Mouse (Mus musculus) limb, embryonic 14.5 days (tissue): ENCODE results near the gene Pidd1. TPM values are rescaled to one million over a fixed set of nuclear protein-coding genes. Genes with fewer than 3 reads are reported as not detected.
"Not testable (repeated sequence)": the region's sequence is repeated elsewhere in the genome, so short reads cannot be mapped to it uniquely, and the experiment has no call there.

Experiments
- ATAC-seq: fragments of 200-750 bp; cut with Nextera tagmentation; 2 replicates; pipeline ENCODE4 v1.8.0; 2017; ENCODE audit warnings: low read depth, moderate number of reproducible peaks, moderate TSS enrichment; ENCODE audit not compliant: low FRiP score
- DNase-seq: peaks from one replicate; pipeline ENCODE4 v3.0.0-alpha.2; 2015; ENCODE audit warnings: low spot score
- H3K27ac ChIP-seq: fragments of 300-500 bp; sonication (generic); replicated peaks from 2 replicates; pipeline ENCODE4 v1.5.1; 2014; ENCODE audit warnings: low read depth, mild to moderate bottlenecking, low read length, moderate library complexity, mixed read lengths
- H3K27me3 ChIP-seq: fragments of 300-500 bp; sonication (generic); 2 replicates; pipeline ENCODE4 v1.6.1; 2014; ENCODE audit warnings: low read length, mixed read lengths; ENCODE audit not compliant: control insufficient read depth, insufficient read depth
- H3K36me3 ChIP-seq: fragments of 300-500 bp; sonication (generic); 2 replicates; pipeline ENCODE4 v1.6.1; 2014; ENCODE audit warnings: mild to moderate bottlenecking, low read length, moderate library complexity, mixed read lengths; ENCODE audit not compliant: control insufficient read depth, insufficient read depth
- H3K4me1 ChIP-seq: fragments of 300-500 bp; sonication (generic); 2 replicates; pipeline ENCODE4 v1.6.1; 2014; ENCODE audit warnings: antibody characterized with exemption, low read length, mixed read lengths; ENCODE audit not compliant: control insufficient read depth, insufficient read depth
- H3K4me2 ChIP-seq: fragments of 300-500 bp; sonication (generic); replicated peaks from 2 replicates; pipeline ENCODE4 v1.6.1; 2014; ENCODE audit warnings: low read depth, mild to moderate bottlenecking, low read length, moderate library complexity; ENCODE audit not compliant: severe bottlenecking
- H3K4me3 ChIP-seq: fragments of 300-500 bp; sonication (generic); replicated peaks from 2 replicates; pipeline ENCODE4 v1.5.1; 2014; ENCODE audit warnings: low read length
- H3K9ac ChIP-seq: fragments of 300-500 bp; sonication (generic); 2 replicates; pipeline ENCODE4 v1.6.1; 2014; ENCODE audit warnings: mild to moderate bottlenecking, low read depth, low read length, moderate library complexity; ENCODE audit not compliant: severe bottlenecking
- H3K9me3 ChIP-seq: fragments of 300-500 bp; sonication (generic); 2 replicates; pipeline ENCODE4 v1.6.1; 2016; ENCODE audit warnings: low read length; ENCODE audit not compliant: control insufficient read depth
- POLR2A ChIP-seq: fragments of 200-500 bp; IDR thresholded peaks from 2 replicates; pipeline ENCODE4 v1.8.0; 2012; ENCODE audit warnings: inconsistent platforms, mild to moderate bottlenecking, moderate library complexity, borderline replicate concordance; ENCODE audit not compliant: insufficient read depth, insufficient read length; ENCODE audit errors: extremely low read depth
- WGBS: fragments of 180-500 bp; shearing (Covaris S2); extraction: QIAGEN DNeasy Blood & Tissue Kit; methylation state at CpG from one replicate; pipeline ENCODE4 v1.1.7; 2014; 5-methylcytosine and 5-hydroxymethylcytosine counted together
- polyA plus RNA-seq, 2 experiments: library from polyadenylated mRNA; depleted of rRNA in 1 of 2; stranded (reverse) in 1 of 2; unstranded in 1 of 2; fragments of >200 nt; fragmentation: Nextera tagmentation in 1 of 2; extraction: Ambion mirVana in 1 of 2; gene quantifications; 2 replicates each; pipeline versions ENCODE4 v1.2.1 to v1.2.3; 2012 to 2014

The Pidd1 gene
- polyA plus RNA-seq, 2 experiments, result 6.9 to 25.0 TPM

- 73% methylated on average over 2 of the region's 2 CpGs for WGBS
Observed at GRCm38 (mm10) chr7:141453636-141454035, 9.8 kb upstream of the Pidd1 start.

GRCm38 (mm10) chr7:141451928-141452327 lies 8.1 kb upstream of the Pidd1 start:
- DNase-seq (no peak), ATAC-seq (no peak)
- Histone ChIP-seq H3K9me3 (no peaks in the 10 kb centered on the region), H3K9ac (no peak overlapping the region), H3K36me3 (peaks cover 42% of the 10 kb centered on the region), H3K4me1 (peaks cover 15% of the 10 kb centered on the region), H3K27ac (no peak overlapping the region), H3K4me2 (no peak overlapping the region), H3K4me3 (no peak overlapping the region), H3K27me3 (no peaks in the 10 kb centered on the region)
- TF ChIP-seq POLR2A, result no peak

More at GRCm38 (mm10) chr7:141453636-141454035, 9.8 kb upstream of the Pidd1 start:
- Histone ChIP-seq H3K4me1 (peaks cover 10% of the 10 kb centered on the region), H3K9ac (no peak overlapping the region), H3K9me3 (no peaks in the 10 kb centered on the region), H3K36me3 (peaks cover 38% of the 10 kb centered on the region), H3K4me3 (no peak overlapping the region), H3K27ac (no peak overlapping the region), H3K27me3 (no peaks in the 10 kb centered on the region), H3K4me2 (no peak overlapping the region)
- ATAC-seq, result no peak
- no peak for DNase-seq
- TF ChIP-seq POLR2A, result no peak

GRCm38 (mm10) chr7:141447110-141447991 lies 3.5 kb upstream of the Pidd1 start, which contains the start of gene Rplp2:
Rplp2 (plus strand) TSS chr7:141447370.
- ATAC-seq (peak; percentile 91), DNase-seq (peak; percentile 98)
- H3K4me3 ChIP-seq, result peak within 1 kb of the TSS; percentile 86
- H3K4me2 ChIP-seq, result peak within 1 kb of the TSS; percentile 57
- H3K27me3 ChIP-seq, result no peaks in the 10 kb centered on the region
- peaks cover 27% of the 10 kb centered on the region for H3K4me1 ChIP-seq
- TF ChIP-seq POLR2A, result peak; percentile 76; the same call in 1 of the 2 replicates
- peak within 1 kb of the TSS; percentile 86 for H3K9ac ChIP-seq
- H3K36me3 ChIP-seq, result peaks cover 42% of the 10 kb centered on the region
- WGBS, result under 1% methylated on average over 57 of the region's 63 CpGs
- H3K27ac ChIP-seq, result peak within 1 kb of the TSS; percentile 75
- H3K9me3 ChIP-seq, result no peaks in the 10 kb centered on the region

GRCm38 (mm10) chr7:141446374-141446773 lies 2.5 kb upstream of the Pidd1 start:
- not testable (repeated sequence) for H3K27ac ChIP-seq, H3K4me3 ChIP-seq, DNase-seq, H3K9ac ChIP-seq, H3K4me2 ChIP-seq, H3K9me3 ChIP-seq, ATAC-seq, H3K27me3 ChIP-seq
- peaks cover 29% of the 10 kb centered on the region for H3K4me1 ChIP-seq
- H3K36me3 ChIP-seq, result peaks cover 39% of the 10 kb centered on the region
- 86% methylated on average over 3 of the region's 3 CpGs for WGBS

- Histone ChIP-seq H3K4me3 (peak overlapping the region; percentile 45), H3K9me3 (no peaks in the 10 kb centered on the region), H3K4me1 (peaks cover 21% of the 10 kb centered on the region), H3K9ac (peak overlapping the region; percentile 57), H3K36me3 (peaks cover 23% of the 10 kb centered on the region), H3K27ac (no peak overlapping the region), H3K4me2 (peak overlapping the region; percentile 81), H3K27me3 (no peaks in the 10 kb centered on the region)
- TF ChIP-seq POLR2A, result no peak
- ATAC-seq (no peak), DNase-seq (no peak)
- 15% methylated on average over 12 of the region's 12 CpGs for WGBS
Observed at GRCm38 (mm10) chr7:141443081-141443821, 574 bp downstream of the Pidd1 start.
